Mouse (Mus musculus): Measurements from ENCODE around the gene Slamf9. TPM values are rescaled to one million over a fixed set of nuclear protein-coding genes. Genes with fewer than 3 reads are reported as not detected.

Gene Slamf9
- polyA plus RNA-seq, 1 experiment from 2014 or later = not detected

GRCm38 (mm10) chr1:172433851-172434165, 41.4 kb upstream of the Slamf9 start:
- Histone ChIP-seq H3K36me3 (ENCODE audit: control insufficient read depth, insufficient read depth, low read length) (no peaks in the 10 kb centered on the region), H3K9me3 (ENCODE audit: control insufficient read depth, low read length) (no peaks in the 10 kb centered on the region), H3K4me1 (ENCODE audit: control insufficient read depth, insufficient read depth, low read length) (no peaks in the 10 kb centered on the region), H3K27ac (replicated peaks; ENCODE audit: low read depth, low read length) (no peak overlapping the region), H3K27me3 (ENCODE audit: control insufficient read depth, insufficient read depth, low read length) (no peaks in the 10 kb centered on the region), H3K4me3 (replicated peaks; ENCODE audit: low read depth, low read length) (no peak overlapping the region), H3K4me2 (ENCODE audit: low read length) (no peak overlapping the region), H3K9ac (replicated peaks; ENCODE audit: low read length) (no peak overlapping the region)
- no peak for DNase-seq
- ATAC-seq (ENCODE audit: low FRiP score, low TSS enrichment) = no peak
- 87% methylated on average over 4 of the region's 4 CpGs for WGBS

GRCm38 (mm10) chr1:172436785-172437184, 38.4 kb upstream of the Slamf9 start:
- ATAC-seq (ENCODE audit: low FRiP score, low TSS enrichment) = no peak
- no peaks in the 10 kb centered on the region for H3K4me1 ChIP-seq (ENCODE audit: control insufficient read depth, insufficient read depth, low read length)
- H3K27me3 ChIP-seq (ENCODE audit: control insufficient read depth, insufficient read depth, low read length) = no peaks in the 10 kb centered on the region

GRCm38 (mm10) chr1:172438621-172439020, 36.5 kb upstream of the Slamf9 start:
- Histone ChIP-seq H3K4me1 (ENCODE audit: control insufficient read depth, insufficient read depth, low read length) (no peaks in the 10 kb centered on the region), H3K27me3 (ENCODE audit: control insufficient read depth, insufficient read depth, low read length) (no peaks in the 10 kb centered on the region), H3K4me3 (replicated peaks; ENCODE audit: low read depth, low read length) (no peak overlapping the region), H3K9me3 (ENCODE audit: control insufficient read depth, low read length) (no peaks in the 10 kb centered on the region), H3K4me2 (ENCODE audit: low read length) (no peak overlapping the region), H3K36me3 (ENCODE audit: control insufficient read depth, insufficient read depth, low read length) (no peaks in the 10 kb centered on the region), H3K9ac (replicated peaks; ENCODE audit: low read length) (no peak overlapping the region), H3K27ac (replicated peaks; ENCODE audit: low read depth, low read length) (no peak overlapping the region)
- DNase-seq (no peak), ATAC-seq (ENCODE audit: low FRiP score, low TSS enrichment) (no peak)
- WGBS = 86% methylated on average over 2 of the region's 2 CpGs

More at GRCm38 (mm10) chr1:172436785-172437184, 38.4 kb upstream of the Slamf9 start:
- Histone ChIP-seq H3K9ac (replicated peaks; ENCODE audit: low read length) (no peak overlapping the region), H3K36me3 (ENCODE audit: control insufficient read depth, insufficient read depth, low read length) (no peaks in the 10 kb centered on the region), H3K4me2 (ENCODE audit: low read length) (no peak overlapping the region), H3K4me3 (replicated peaks; ENCODE audit: low read depth, low read length) (no peak overlapping the region), H3K27ac (replicated peaks; ENCODE audit: low read depth, low read length) (no peak overlapping the region), H3K9me3 (ENCODE audit: control insufficient read depth, low read length) (no peaks in the 10 kb centered on the region)
- WGBS = 54% methylated on average over 6 of the region's 6 CpGs
- no peak for DNase-seq

- Histone ChIP-seq H3K4me3 (replicated peaks; ENCODE audit: low read depth, low read length) (no peak overlapping the region), H3K9ac (replicated peaks; ENCODE audit: low read length) (no peak overlapping the region), H3K27ac (replicated peaks; ENCODE audit: low read depth, low read length) (no peak overlapping the region), H3K36me3 (ENCODE audit: control insufficient read depth, insufficient read depth, low read length) (no peaks in the 10 kb centered on the region), H3K4me2 (ENCODE audit: low read length) (no peak overlapping the region), H3K27me3 (ENCODE audit: control insufficient read depth, insufficient read depth, low read length) (no peaks in the 10 kb centered on the region), H3K4me1 (ENCODE audit: control insufficient read depth, insufficient read depth, low read length) (no peaks in the 10 kb centered on the region), H3K9me3 (ENCODE audit: control insufficient read depth, low read length) (no peaks in the 10 kb centered on the region)
- ATAC-seq (ENCODE audit: low FRiP score, low TSS enrichment) (no peak), DNase-seq (no peak)
- WGBS = 91% methylated on average over 3 of the region's 3 CpGs
Observed at GRCm38 (mm10) chr1:172440521-172440920, 34.6 kb upstream of the Slamf9 start.

- no peaks in the 10 kb centered on the region for H3K9me3 ChIP-seq (ENCODE audit: control insufficient read depth, low read length)
- no peak overlapping the region for H3K27ac ChIP-seq (replicated peaks; ENCODE audit: low read depth, low read length)
Observed at GRCm38 (mm10) chr1:172441935-172442445, 33.2 kb upstream of the Slamf9 start.

GRCm38 (mm10) chr1:172450226-172450625, 24.9 kb upstream of the Slamf9 start:
- H3K27me3 ChIP-seq (ENCODE audit: control insufficient read depth, insufficient read depth, low read length) = no peaks in the 10 kb centered on the region
- H3K4me1 ChIP-seq (ENCODE audit: control insufficient read depth, insufficient read depth, low read length) = no peaks in the 10 kb centered on the region
- no peaks in the 10 kb centered on the region for H3K9me3 ChIP-seq (ENCODE audit: control insufficient read depth, low read length)
- WGBS = 17% methylated on average over 2 of the region's 2 CpGs
- no peaks in the 10 kb centered on the region for H3K36me3 ChIP-seq (ENCODE audit: control insufficient read depth, insufficient read depth, low read length)
- no peak overlapping the region for H3K4me2 ChIP-seq (ENCODE audit: low read length)
- H3K27ac ChIP-seq (replicated peaks; ENCODE audit: low read depth, low read length) = no peak overlapping the region
- ATAC-seq (ENCODE audit: low FRiP score, low TSS enrichment) = no peak
- no peak overlapping the region for H3K9ac ChIP-seq (replicated peaks; ENCODE audit: low read length)
- no peak overlapping the region for H3K4me3 ChIP-seq (replicated peaks; ENCODE audit: low read depth, low read length)
- DNase-seq = peak; percentile 17

More at GRCm38 (mm10) chr1:172441935-172442445, 33.2 kb upstream of the Slamf9 start:
- ATAC-seq (ENCODE audit: low FRiP score, low TSS enrichment) (no peak), DNase-seq (no peak)
- no peaks in the 10 kb centered on the region for H3K36me3 ChIP-seq (ENCODE audit: control insufficient read depth, insufficient read depth, low read length)
- no peaks in the 10 kb centered on the region for H3K4me1 ChIP-seq (ENCODE audit: control insufficient read depth, insufficient read depth, low read length)
- WGBS = 90% methylated on average over 9 of the region's 9 CpGs
- H3K9ac ChIP-seq (replicated peaks; ENCODE audit: low read length) = no peak overlapping the region
- no peak overlapping the region for H3K4me2 ChIP-seq (ENCODE audit: low read length)
- H3K27me3 ChIP-seq (ENCODE audit: control insufficient read depth, insufficient read depth, low read length) = no peaks in the 10 kb centered on the region
- H3K4me3 ChIP-seq (replicated peaks; ENCODE audit: low read depth, low read length) = no peak overlapping the region

GRCm38 (mm10) chr1:172450848-172451470, 24.2 kb upstream of the Slamf9 start:
- DNase-seq (no peak), ATAC-seq (ENCODE audit: low FRiP score, low TSS enrichment) (no peak)
- Histone ChIP-seq H3K9ac (replicated peaks; ENCODE audit: low read length) (no peak overlapping the region), H3K27ac (replicated peaks; ENCODE audit: low read depth, low read length) (no peak overlapping the region), H3K36me3 (ENCODE audit: control insufficient read depth, insufficient read depth, low read length) (no peaks in the 10 kb centered on the region), H3K4me3 (replicated peaks; ENCODE audit: low read depth, low read length) (no peak overlapping the region), H3K27me3 (ENCODE audit: control insufficient read depth, insufficient read depth, low read length) (no peaks in the 10 kb centered on the region), H3K9me3 (ENCODE audit: control insufficient read depth, low read length) (no peaks in the 10 kb centered on the region), H3K4me1 (ENCODE audit: control insufficient read depth, insufficient read depth, low read length) (no peaks in the 10 kb centered on the region), H3K4me2 (ENCODE audit: low read length) (no peak overlapping the region)
- WGBS = 34% methylated on average over 17 of the region's 17 CpGs

GRCm38 (mm10) chr1:172452911-172453310, 22.2 kb upstream of the Slamf9 start:
- ATAC-seq (ENCODE audit: low FRiP score, low TSS enrichment) (no peak), DNase-seq (no peak)
- Histone ChIP-seq H3K9me3 (ENCODE audit: control insufficient read depth, low read length) (no peaks in the 10 kb centered on the region), H3K36me3 (ENCODE audit: control insufficient read depth, insufficient read depth, low read length) (no peaks in the 10 kb centered on the region), H3K27ac (replicated peaks; ENCODE audit: low read depth, low read length) (no peak overlapping the region), H3K9ac (replicated peaks; ENCODE audit: low read length) (no peak overlapping the region), H3K4me3 (replicated peaks; ENCODE audit: low read depth, low read length) (no peak overlapping the region), H3K4me1 (ENCODE audit: control insufficient read depth, insufficient read depth, low read length) (no peaks in the 10 kb centered on the region), H3K4me2 (ENCODE audit: low read length) (no peak overlapping the region), H3K27me3 (ENCODE audit: control insufficient read depth, insufficient read depth, low read length) (no peaks in the 10 kb centered on the region)
- WGBS = 88% methylated on average over 2 of the region's 2 CpGs

GRCm38 (mm10) chr1:172453810-172454209, 21.3 kb upstream of the Slamf9 start:
- no peak overlapping the region for H3K9ac ChIP-seq (replicated peaks; ENCODE audit: low read length)
- H3K36me3 ChIP-seq (ENCODE audit: control insufficient read depth, insufficient read depth, low read length) = no peaks in the 10 kb centered on the region
- ATAC-seq (ENCODE audit: low FRiP score, low TSS enrichment) (no peak), DNase-seq (no peak)
- no peaks in the 10 kb centered on the region for H3K27me3 ChIP-seq (ENCODE audit: control insufficient read depth, insufficient read depth, low read length)
- H3K4me2 ChIP-seq (ENCODE audit: low read length) = no peak overlapping the region
- no peaks in the 10 kb centered on the region for H3K9me3 ChIP-seq (ENCODE audit: control insufficient read depth, low read length)
- no peak overlapping the region for H3K27ac ChIP-seq (replicated peaks; ENCODE audit: low read depth, low read length)
- H3K4me3 ChIP-seq (replicated peaks; ENCODE audit: low read depth, low read length) = no peak overlapping the region
- 91% methylated on average over 2 of the region's 2 CpGs for WGBS
- no peaks in the 10 kb centered on the region for H3K4me1 ChIP-seq (ENCODE audit: control insufficient read depth, insufficient read depth, low read length)

All from midbrain, embryonic 14.5 days (tissue).